Mouse (Mus musculus): Measurements from ENCODE around the gene Trak1.

DNA sequence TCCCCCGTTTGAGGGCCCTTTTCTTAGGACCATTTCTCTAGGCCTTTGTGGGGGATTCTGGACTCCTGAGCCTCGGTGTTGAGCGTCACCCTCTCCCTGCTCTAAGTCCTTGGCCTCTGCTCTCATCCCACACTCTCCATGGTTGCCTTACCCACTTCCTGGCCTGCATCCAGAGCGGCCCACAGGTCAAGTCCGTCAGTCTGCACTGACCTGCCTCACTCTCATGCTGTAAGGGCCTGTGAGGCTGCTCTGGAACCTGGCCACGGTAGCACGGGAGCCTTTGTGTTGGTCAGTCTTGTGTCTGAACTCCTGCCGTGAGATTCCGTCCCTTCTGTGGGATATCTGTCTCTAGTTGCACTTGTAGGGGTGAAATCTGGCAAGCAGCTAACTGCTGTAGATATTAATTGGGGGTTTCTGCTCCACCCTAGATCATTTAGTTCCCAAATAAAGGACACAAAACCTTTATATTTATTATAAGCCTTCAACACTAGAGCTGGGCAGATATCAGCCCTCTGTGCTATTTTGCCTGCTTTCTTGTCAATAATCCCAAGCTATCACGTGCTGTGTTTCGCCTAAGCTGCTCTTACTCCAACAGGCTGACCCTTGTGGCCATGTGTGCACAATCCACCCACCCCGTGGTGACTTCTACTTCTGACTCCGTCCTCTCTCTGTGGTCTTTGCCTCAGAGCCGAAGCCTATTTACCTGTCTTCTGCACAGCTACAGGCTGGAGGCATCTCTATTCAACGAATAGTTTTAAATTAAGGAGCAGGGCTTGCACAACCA, 136.6 kb downstream of the Trak1 start:
- TF ChIP-seq CTCF (IDR thresholded peaks at IDR 0.05; ENCODE audit: low read depth), result no peak
- no peak for TF ChIP-seq EP300 (IDR thresholded peaks at IDR 0.05; ENCODE audit: low read depth)

Data from liver, embryonic 14.5 days (tissue).